Mouse (Mus musculus) forebrain, embryonic 14.5 days (tissue): Measurements from ENCODE around the gene Adgrl2. TPM values are rescaled to one million over a fixed set of nuclear protein-coding genes. Genes with fewer than 3 reads are reported as not detected.

Source experiments
- ATAC-seq: fragments of 200-750 bp; cut with Nextera tagmentation; 2 replicates; pipeline ENCODE4 v1.8.0; 2017; ENCODE audit warnings: mild to moderate bottlenecking, moderate library complexity
- DNase-seq: peaks from one replicate; pipeline ENCODE4 v3.0.0-alpha.2; 2015; ENCODE audit warnings: low spot score
- H3K27ac ChIP-seq: fragments of 300-500 bp; sonication (generic); 2 replicates; pipeline ENCODE4 v1.5.1; 2014; ENCODE audit warnings: low read depth, mild to moderate bottlenecking, control low read depth, low read length, moderate library complexity
- H3K27me3 ChIP-seq: fragments of 300-500 bp; sonication (generic); replicated peaks from 2 replicates; pipeline ENCODE4 v1.6.1; 2014; ENCODE audit warnings: low read length, control low read depth, mixed read lengths; ENCODE audit not compliant: control insufficient read depth, insufficient read depth
- H3K36me3 ChIP-seq: fragments of 300-500 bp; sonication (generic); 2 replicates; pipeline ENCODE4 v1.6.1; 2014; ENCODE audit warnings: low read length, control low read depth; ENCODE audit not compliant: control insufficient read depth, insufficient read depth
- H3K4me1 ChIP-seq: fragments of 300-500 bp; sonication (generic); 2 replicates; pipeline ENCODE4 v1.6.1; 2014; ENCODE audit warnings: antibody characterized with exemption, low read length, control low read depth; ENCODE audit not compliant: control insufficient read depth, insufficient read depth
- H3K4me2 ChIP-seq: fragments of 300-500 bp; sonication (generic); 2 replicates; pipeline ENCODE4 v1.6.1; 2014; ENCODE audit warnings: mild to moderate bottlenecking, control low read depth, low read length
- H3K4me3 ChIP-seq: fragments of 300-500 bp; sonication (generic); 2 replicates; pipeline ENCODE4 v1.5.1; 2014; ENCODE audit warnings: low read depth, low read length, control low read depth
- H3K9ac ChIP-seq: fragments of 300-500 bp; sonication (generic); 2 replicates; pipeline ENCODE4 v1.6.1; 2014; ENCODE audit warnings: mild to moderate bottlenecking, low read length, control low read depth, moderate library complexity
- H3K9me3 ChIP-seq: fragments of 300-500 bp; sonication (generic); replicated peaks from 2 replicates; pipeline ENCODE4 v1.6.1; 2016; ENCODE audit warnings: low read length, control low read depth, mixed read lengths; ENCODE audit not compliant: control insufficient read depth
- WGBS: fragments of 180-500 bp; shearing (Covaris S2); extraction: QIAGEN DNeasy Blood & Tissue Kit; methylation state at CpG from one replicate; pipeline ENCODE4 v1.1.7; 2014; 5-methylcytosine and 5-hydroxymethylcytosine counted together
- polyA plus RNA-seq: library from polyadenylated mRNA; unstranded; fragments of >200 nt; fragmentation: Nextera tagmentation; extraction: Ambion mirVana; gene quantifications from 2 replicates; pipeline ENCODE4 v1.2.1, GENCODE M21; 2014

Gene Adgrl2
- polyA plus RNA-seq, 1 experiment from 2014 or later = 69.4 TPM

GRCm38 (mm10) chr3:148821632-148822031 is 168.7 kb downstream of the Adgrl2 start:
- Histone ChIP-seq H3K9ac (no peak overlapping the region), H3K4me3 (no peak overlapping the region), H3K27me3 (no peaks in the 10 kb centered on the region), H3K9me3 (no peaks in the 10 kb centered on the region), H3K4me2 (no peak overlapping the region), H3K27ac (no peak overlapping the region), H3K4me1 (no peaks in the 10 kb centered on the region), H3K36me3 (peaks cover 76% of the 10 kb centered on the region)
- DNase-seq (no peak), ATAC-seq (no peak)
- 74% methylated on average over 6 of the region's 6 CpGs for WGBS

DNA sequence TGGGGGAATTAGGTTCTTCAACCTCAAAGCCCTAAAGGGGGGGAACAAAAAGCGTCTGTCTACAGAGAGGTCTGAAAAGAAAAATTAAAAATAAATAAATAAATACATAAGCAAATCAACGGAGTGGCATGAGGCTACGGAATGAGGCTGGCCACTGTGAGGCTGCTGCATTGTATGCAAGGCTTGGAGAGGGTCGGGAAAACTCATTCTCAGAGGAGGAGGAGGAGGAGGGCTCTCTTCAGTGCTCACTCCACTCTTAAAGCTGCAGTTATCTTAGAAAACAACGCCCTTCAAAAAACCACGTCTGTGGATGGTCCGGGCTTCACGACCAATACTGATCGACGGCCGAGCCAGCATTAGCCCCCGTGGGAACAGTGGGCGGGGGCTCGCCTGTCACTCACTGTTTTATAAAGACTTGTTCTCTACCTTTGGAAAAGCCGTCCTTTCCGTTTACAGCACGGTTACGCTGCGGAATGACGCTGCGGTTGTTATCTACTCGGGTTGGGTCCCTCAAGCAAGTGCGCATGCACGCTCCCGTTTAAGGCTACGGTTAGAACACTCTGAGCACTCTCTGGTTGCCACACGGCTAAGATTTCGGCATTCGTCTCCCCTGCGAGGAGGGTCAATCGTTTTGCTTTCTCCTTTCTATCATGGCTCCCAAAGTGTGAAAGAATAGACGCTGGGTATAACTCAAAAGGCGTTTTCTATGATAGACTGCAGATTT is 170.9 kb downstream of the Adgrl2 start:
- WGBS = 89% methylated on average over 33 of the region's 33 CpGs
- H3K27ac ChIP-seq = no peak overlapping the region
- H3K9me3 ChIP-seq = no peaks in the 10 kb centered on the region
- no peaks in the 10 kb centered on the region for H3K4me1 ChIP-seq
- ATAC-seq = no peak
- no peak overlapping the region for H3K9ac ChIP-seq
- H3K4me2 ChIP-seq = no peak overlapping the region
- no peaks in the 10 kb centered on the region for H3K27me3 ChIP-seq
- H3K36me3 ChIP-seq = peaks cover 87% of the 10 kb centered on the region
- DNase-seq = no peak
- H3K4me3 ChIP-seq = no peak overlapping the region

DNA sequence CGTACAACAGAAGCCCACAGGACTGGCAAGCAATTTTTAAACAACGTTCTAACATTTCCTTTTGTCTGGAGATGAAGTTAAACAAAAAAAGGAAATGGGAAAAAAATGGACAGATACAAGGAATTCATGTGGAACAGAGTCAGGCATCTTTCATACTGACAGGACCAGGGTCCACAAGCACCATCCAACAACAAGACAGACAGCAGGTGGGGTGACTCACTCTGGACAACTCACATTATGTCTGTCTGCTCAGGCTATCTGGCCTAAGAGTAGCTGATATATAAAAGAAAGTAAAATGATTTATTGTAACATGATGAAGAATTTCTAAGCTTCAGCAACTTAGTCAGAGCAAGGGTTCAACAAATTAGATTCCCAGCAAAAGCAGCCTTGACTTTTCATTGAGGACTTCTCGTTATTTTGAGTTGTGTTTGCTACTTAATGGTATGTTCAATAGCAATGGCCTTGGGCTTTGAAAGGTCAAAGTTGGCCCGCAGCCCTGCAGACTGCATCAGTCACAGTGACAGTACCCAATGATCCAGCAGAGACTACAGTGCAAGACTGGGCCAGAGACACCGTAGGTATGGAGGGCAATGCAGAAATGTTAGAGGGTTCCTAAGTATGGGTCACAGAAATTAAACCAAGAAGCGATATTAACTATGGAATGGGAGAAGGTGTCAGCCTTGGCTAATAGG is 171.8 kb downstream of the Adgrl2 start:
- Histone ChIP-seq H3K27me3 (no peaks in the 10 kb centered on the region), H3K36me3 (peaks cover 78% of the 10 kb centered on the region)
- ATAC-seq = no peak

DNA sequence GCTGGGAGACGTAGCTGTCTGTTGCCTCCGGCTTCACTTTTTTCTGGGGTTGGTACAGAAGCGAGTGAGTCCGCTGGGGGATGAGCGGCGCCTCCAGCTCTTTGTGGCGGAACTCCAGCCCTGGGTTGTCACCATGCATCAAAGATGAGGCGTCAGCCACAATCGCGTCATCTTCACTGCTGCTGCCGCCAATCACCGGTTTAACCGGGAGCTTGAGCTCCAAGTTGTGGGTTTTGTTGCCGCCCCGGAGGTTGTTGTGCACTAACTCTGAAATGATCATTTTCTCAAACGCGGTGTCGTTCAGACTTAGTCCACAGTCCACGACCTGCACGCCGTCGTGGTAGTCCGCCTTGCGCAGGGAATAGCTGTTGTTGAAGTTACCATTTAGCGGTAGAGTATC is 172.9 kb downstream of the Adgrl2 start:
- H3K4me3 ChIP-seq = no peak overlapping the region
- WGBS = 98% methylated on average over 25 of the region's 25 CpGs
- no peak overlapping the region for H3K27ac ChIP-seq
- H3K36me3 ChIP-seq = peaks cover 67% of the 10 kb centered on the region
- H3K4me2 ChIP-seq = no peak overlapping the region
- H3K9ac ChIP-seq = no peak overlapping the region
- ATAC-seq (no peak), DNase-seq (no peak)
- H3K9me3 ChIP-seq = no peaks in the 10 kb centered on the region
- no peaks in the 10 kb centered on the region for H3K4me1 ChIP-seq
- no peaks in the 10 kb centered on the region for H3K27me3 ChIP-seq

More for the DNA sequence above, 171.8 kb downstream of the Adgrl2 start:
- no peak overlapping the region for H3K9ac ChIP-seq
- H3K27ac ChIP-seq = no peak overlapping the region
- no peak overlapping the region for H3K4me3 ChIP-seq
- no peaks in the 10 kb centered on the region for H3K9me3 ChIP-seq
- DNase-seq = no peak
- 92% methylated on average over 6 of the region's 6 CpGs for WGBS
- H3K4me2 ChIP-seq = no peak overlapping the region
- H3K4me1 ChIP-seq = no peaks in the 10 kb centered on the region

DNA sequence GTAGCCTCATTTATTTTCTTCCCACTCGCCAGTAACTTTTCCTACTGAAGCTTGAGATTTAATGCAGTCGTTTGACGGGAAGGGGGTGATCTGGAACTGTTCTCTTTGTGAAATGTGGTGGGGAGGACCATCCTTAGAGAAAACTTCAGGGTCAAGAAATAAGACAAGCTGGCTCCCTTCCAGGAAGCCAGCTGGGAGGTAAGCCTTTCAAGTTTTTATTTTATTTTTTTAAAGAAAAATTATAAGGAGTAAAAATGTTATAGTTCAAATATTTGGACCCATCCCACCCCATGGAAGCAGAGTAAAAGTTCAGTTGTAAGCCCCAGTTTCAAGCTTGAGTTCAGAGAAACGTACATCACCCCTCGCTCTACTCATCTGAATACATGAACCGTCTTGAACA is 177.2 kb downstream of the Adgrl2 start:
- no peak for ATAC-seq
- DNase-seq = no peak
- Histone ChIP-seq H3K27ac (no peak overlapping the region), H3K4me3 (no peak overlapping the region), H3K9ac (no peak overlapping the region), H3K4me1 (no peaks in the 10 kb centered on the region), H3K4me2 (no peak overlapping the region), H3K27me3 (no peaks in the 10 kb centered on the region), H3K36me3 (peaks cover 30% of the 10 kb centered on the region), H3K9me3 (no peaks in the 10 kb centered on the region)
- 73% methylated on average over 6 of the region's 6 CpGs for WGBS

DNA sequence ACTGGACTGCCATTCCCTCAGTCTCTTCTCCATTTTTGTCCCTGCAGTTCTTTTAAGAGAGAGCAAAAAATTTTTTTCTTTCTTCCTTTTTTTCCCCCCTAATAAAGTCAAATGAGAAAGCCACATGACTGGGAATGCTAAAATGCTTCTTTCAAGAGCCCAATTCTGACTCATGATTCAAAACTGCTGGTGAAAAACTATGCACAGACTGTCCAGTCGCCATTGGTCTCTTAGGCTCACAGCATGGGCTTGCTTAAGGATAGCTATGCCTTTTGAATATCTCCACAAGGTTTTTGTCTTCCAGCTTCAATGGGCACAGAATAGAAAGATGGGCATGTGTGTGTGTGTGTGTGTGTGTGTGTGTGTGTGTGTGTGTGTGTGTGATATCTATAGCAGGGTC is 178.3 kb downstream of the Adgrl2 start:
- no peak for DNase-seq
- Histone ChIP-seq H3K27ac (no peak overlapping the region), H3K4me3 (no peak overlapping the region), H3K4me2 (no peak overlapping the region), H3K9me3 (no peaks in the 10 kb centered on the region), H3K36me3 (peaks cover 19% of the 10 kb centered on the region), H3K27me3 (no peaks in the 10 kb centered on the region), H3K4me1 (no peaks in the 10 kb centered on the region), H3K9ac (no peak overlapping the region)
- no peak for ATAC-seq
- WGBS = 29% methylated on average over 1 of the region's 1 CpGs

DNA sequence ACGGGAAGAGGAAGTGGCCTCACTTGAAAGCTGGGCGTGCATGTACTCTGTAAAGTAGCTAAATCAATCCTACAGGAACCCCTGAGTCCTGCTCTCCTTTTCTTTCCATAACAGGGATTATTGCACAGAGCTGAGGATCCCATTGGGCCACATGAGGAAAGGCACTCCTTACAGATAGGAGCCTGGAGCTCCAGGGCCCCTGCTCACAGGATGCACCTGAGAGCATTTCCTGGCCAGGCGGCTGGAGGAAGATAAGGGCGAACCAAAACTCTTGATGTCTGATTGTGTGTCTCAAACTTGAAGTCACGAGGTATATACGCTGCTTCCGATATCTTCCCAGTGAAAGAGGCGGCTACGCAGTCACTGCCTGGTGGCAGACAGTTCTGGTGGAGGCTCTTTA is 183.4 kb downstream of the Adgrl2 start:
- Histone ChIP-seq H3K4me2 (no peak overlapping the region), H3K27ac (no peak overlapping the region), H3K36me3 (no peaks in the 10 kb centered on the region), H3K4me3 (no peak overlapping the region), H3K9ac (no peak overlapping the region), H3K9me3 (no peaks in the 10 kb centered on the region), H3K4me1 (no peaks in the 10 kb centered on the region), H3K27me3 (no peaks in the 10 kb centered on the region)
- ATAC-seq (no peak), DNase-seq (no peak)
- 96% methylated on average over 9 of the region's 9 CpGs for WGBS

DNA sequence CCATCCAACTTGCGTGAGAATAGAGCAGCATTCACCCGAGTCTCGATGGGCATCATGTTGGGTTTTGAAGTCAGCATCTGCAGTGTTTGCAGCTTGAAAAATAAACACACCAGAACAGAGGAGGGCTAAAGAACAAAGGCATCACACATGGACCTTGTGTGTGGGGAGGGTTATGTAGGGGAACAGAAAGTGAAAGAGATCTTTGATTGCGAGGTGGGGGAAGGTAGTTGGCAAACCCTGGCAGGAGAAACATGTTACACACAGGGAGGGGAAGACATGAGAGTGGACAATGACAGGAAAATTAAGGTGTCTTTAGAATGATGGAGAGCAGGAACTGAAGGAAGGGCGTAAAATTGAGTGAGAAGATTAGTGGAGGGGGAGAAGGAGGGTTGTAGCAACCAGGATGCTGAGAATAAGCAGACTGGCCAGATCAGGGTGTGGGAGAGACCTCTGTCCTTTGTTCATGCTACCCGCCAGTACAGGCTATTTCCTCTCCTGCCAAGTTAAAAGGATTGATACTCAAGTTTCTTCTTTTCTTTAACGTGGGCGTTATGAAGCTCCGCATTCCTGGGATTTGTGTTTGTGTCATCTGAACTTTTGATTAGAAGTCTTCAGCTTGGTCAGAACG is 197.0 kb downstream of the Adgrl2 start:
- WGBS = 82% methylated on average over 10 of the region's 10 CpGs
- DNase-seq = no peak
- no peaks in the 10 kb centered on the region for H3K4me1 ChIP-seq
- no peaks in the 10 kb centered on the region for H3K36me3 ChIP-seq
- no peak for ATAC-seq
- H3K9me3 ChIP-seq = no peaks in the 10 kb centered on the region
- H3K9ac ChIP-seq = no peak overlapping the region
- H3K27ac ChIP-seq = no peak overlapping the region
- H3K27me3 ChIP-seq = no peaks in the 10 kb centered on the region
- H3K4me2 ChIP-seq = no peak overlapping the region
- no peak overlapping the region for H3K4me3 ChIP-seq

GRCm38 (mm10) chr3:148770310-148770709 is 220.0 kb downstream of the Adgrl2 start:
- H3K4me2 ChIP-seq = no peak overlapping the region
- no peaks in the 10 kb centered on the region for H3K27me3 ChIP-seq
- DNase-seq (no peak), ATAC-seq (no peak)
- H3K9me3 ChIP-seq = no peaks in the 10 kb centered on the region
- H3K27ac ChIP-seq = no peak overlapping the region
- H3K4me1 ChIP-seq = no peaks in the 10 kb centered on the region
- H3K36me3 ChIP-seq = no peaks in the 10 kb centered on the region
- no peak overlapping the region for H3K9ac ChIP-seq
- no peak overlapping the region for H3K4me3 ChIP-seq
- 91% methylated on average over 6 of the region's 6 CpGs for WGBS
